Mouse (Mus musculus) midbrain, embryonic 13.5 days (tissue): Measurements from ENCODE around the gene Acadsb. TPM values are rescaled to one million over a fixed set of nuclear protein-coding genes. Genes with fewer than 3 reads are reported as not detected.

Source experiments
- ATAC-seq: fragments of 200-750 bp; cut with Nextera tagmentation; 2 replicates; pipeline ENCODE4 v1.8.0; 2017; ENCODE audit warnings: mild to moderate bottlenecking, moderate TSS enrichment, moderate library complexity
- H3K27ac ChIP-seq: fragments of 300-500 bp; sonication (generic); 2 replicates; pipeline ENCODE4 v1.5.1; 2015; ENCODE audit warnings: inconsistent platforms, mild to moderate bottlenecking, moderate library complexity
- H3K27me3 ChIP-seq: fragments of 300-500 bp; sonication (generic); 2 replicates; pipeline ENCODE4 v1.6.1; 2015; ENCODE audit warnings: mild to moderate bottlenecking, inconsistent platforms
- H3K36me3 ChIP-seq: fragments of 300-500 bp; sonication (generic); 2 replicates; pipeline ENCODE4 v1.6.1; 2015; ENCODE audit warnings: mild to moderate bottlenecking, inconsistent platforms
- H3K4me1 ChIP-seq: fragments of 300-500 bp; sonication (generic); replicated peaks from 2 replicates; pipeline ENCODE4 v1.6.1; 2015; ENCODE audit warnings: inconsistent platforms
- H3K4me2 ChIP-seq: fragments of 300-500 bp; sonication (generic); replicated peaks from 2 replicates; pipeline ENCODE4 v1.6.1; 2015; ENCODE audit warnings: moderate library complexity, mild to moderate bottlenecking, inconsistent platforms
- H3K4me3 ChIP-seq: fragments of 300-500 bp; sonication (generic); replicated peaks from 2 replicates; pipeline ENCODE4 v1.5.1; 2015; ENCODE audit warnings: mild to moderate bottlenecking, inconsistent platforms
- H3K9ac ChIP-seq: fragments of 300-500 bp; sonication (generic); replicated peaks from 2 replicates; pipeline ENCODE4 v1.6.1; 2015; ENCODE audit warnings: mild to moderate bottlenecking, inconsistent platforms
- H3K9me3 ChIP-seq: fragments of 300-500 bp; sonication (generic); 2 replicates; pipeline ENCODE4 v1.6.1; 2016; ENCODE audit warnings: mild to moderate bottlenecking, inconsistent platforms
- WGBS: fragments of 180-500 bp; shearing (Covaris S2); methylation state at CpG from one replicate; pipeline ENCODE4 v1.1.7; 2015; 5-methylcytosine and 5-hydroxymethylcytosine counted together
- polyA plus RNA-seq: library from polyadenylated mRNA; unstranded; fragments of >200 nt; fragmentation: Nextera tagmentation; extraction: Ambion mirVana; gene quantifications from 2 replicates; pipeline ENCODE4 v1.2.1, GENCODE M21; 2015

The Acadsb gene
- polyA plus RNA-seq, 1 experiment from 2014 or later, result 100 TPM

- Histone ChIP-seq H3K27ac (no peak overlapping the region), H3K36me3 (no peaks in the 10 kb centered on the region)
- no peak for ATAC-seq
These were observed 59.1 kb downstream of the Acadsb start for GRCm38 (mm10) chr7:131469506-131469905.

GRCm38 (mm10) chr7:131471551-131471950 is 61.1 kb downstream of the Acadsb start:
- no peak for ATAC-seq
- Histone ChIP-seq H3K4me1 (peaks cover 6% of the 10 kb centered on the region; the same call in 1 of the 2 replicates), H3K9ac (no peak overlapping the region), H3K4me3 (no peak overlapping the region), H3K9me3 (0 out of 2 replicates have a peak, but pooled peaks cover 4% of the 10 kb centered on the region), H3K36me3 (no peaks in the 10 kb centered on the region), H3K4me2 (no peak overlapping the region), H3K27ac (no peak overlapping the region), H3K27me3 (peaks cover 15% of the 10 kb centered on the region; the same call in 1 of the 2 replicates)
- WGBS, result 91% methylated on average over 5 of the region's 5 CpGs

More at GRCm38 (mm10) chr7:131469506-131469905, 59.1 kb downstream of the Acadsb start:
- Histone ChIP-seq H3K4me2 (no peak overlapping the region), H3K27me3 (peaks cover 23% of the 10 kb centered on the region; the same call in 1 of the 2 replicates), H3K4me1 (peaks cover 22% of the 10 kb centered on the region), H3K4me3 (no peak overlapping the region), H3K9ac (no peak overlapping the region), H3K9me3 (0 out of 2 replicates have a peak, but pooled peaks cover 4% of the 10 kb centered on the region)
- WGBS, result 82% methylated on average over 3 of the region's 3 CpGs

- Histone ChIP-seq H3K4me1 (0 out of 2 replicates have a peak, but pooled peaks cover 2% of the 10 kb centered on the region), H3K27me3 (no peaks in the 10 kb centered on the region), H3K9ac (no peak overlapping the region), H3K4me2 (no peak overlapping the region), H3K4me3 (no peak overlapping the region), H3K27ac (no peak overlapping the region), H3K36me3 (no peaks in the 10 kb centered on the region), H3K9me3 (no peaks in the 10 kb centered on the region)
- no peak for ATAC-seq
- 26% methylated on average over 8 of the region's 8 CpGs for WGBS
These were observed 66.7 kb downstream of the Acadsb start for GRCm38 (mm10) chr7:131477140-131477539.

GRCm38 (mm10) chr7:131478403-131478802 is 68.0 kb downstream of the Acadsb start:
- no peak for ATAC-seq
- Histone ChIP-seq H3K4me2 (no peak overlapping the region), H3K9me3 (no peaks in the 10 kb centered on the region), H3K4me3 (no peak overlapping the region), H3K4me1 (0 out of 2 replicates have a peak, but pooled peaks cover 2% of the 10 kb centered on the region), H3K27ac (no peak overlapping the region), H3K27me3 (no peaks in the 10 kb centered on the region), H3K36me3 (no peaks in the 10 kb centered on the region), H3K9ac (no peak overlapping the region)
- 94% methylated on average over 5 of the region's 5 CpGs for WGBS

Other genes with a start within 250 kb of the Acadsb start
- gene 5430419D17Rik, start 236.2 kb upstream of the Acadsb start, polyA plus RNA-seq, result not detected in 2 replicates
- not detected in 2 replicates for gene Cuzd1, start 88.3 kb upstream of the Acadsb start, polyA plus RNA-seq
- gene Fam24b, start 81.1 kb upstream of the Acadsb start, polyA plus RNA-seq, result 0.24 TPM in 1 of 2 replicates, not detected in the other
- gene Fam24a, start 76.7 kb upstream of the Acadsb start, polyA plus RNA-seq, result not detected in 2 replicates
- 21.2 and 23.3 TPM in 2 replicates for gene 2310057M21Rik, start 47.8 kb upstream of the Acadsb start, polyA plus RNA-seq
- 45.9 and 54.3 TPM in 2 replicates for gene Pstk, start 39.5 kb upstream of the Acadsb start, polyA plus RNA-seq
- 14.1 and 16.4 TPM in 2 replicates for gene Ikzf5, start 80 bp upstream of the Acadsb start, polyA plus RNA-seq
- 0.50 and 0.99 TPM in 2 replicates for gene Hmx3, start 132.3 kb downstream of the Acadsb start, polyA plus RNA-seq
- gene Hmx2, start 138.2 kb downstream of the Acadsb start, polyA plus RNA-seq, result 1.4 and 1.6 TPM in 2 replicates
- gene Bub3, start 149.6 kb downstream of the Acadsb start, polyA plus RNA-seq, result 206 and 224 TPM in 2 replicates